Mouse (Mus musculus): ENCODE data around the gene Nhlrc2. TPM values are rescaled to one million over a fixed set of nuclear protein-coding genes. Genes with fewer than 3 reads are reported as not detected.

The Nhlrc2 gene
- polyA plus RNA-seq, 1 experiment from 2014 or later = 7.8 TPM

GRCm38 (mm10) chr19:56590250-56590649 lies 42.2 kb downstream of the Nhlrc2 start:
- Histone ChIP-seq H3K9me3 (replicated peaks; ENCODE audit: control insufficient read depth, low read length, poor library complexity, severe bottlenecking) (no peaks in the 10 kb centered on the region), H3K4me3 (ENCODE audit: low read depth, low read length) (no peak overlapping the region), H3K36me3 (ENCODE audit: control insufficient read depth, insufficient read depth, low read length) (peaks cover 28% of the 10 kb centered on the region), H3K4me2 (ENCODE audit: low read length) (no peak overlapping the region), H3K4me1 (ENCODE audit: control insufficient read depth, insufficient read depth, low read length) (0 out of 2 replicates have a peak, but pooled peaks cover 2% of the 10 kb centered on the region), H3K27me3 (ENCODE audit: control insufficient read depth, insufficient read depth, low read depth, low read length) (no peaks in the 10 kb centered on the region), H3K27ac (ENCODE audit: low read length) (no peak overlapping the region), H3K9ac (ENCODE audit: low read depth, low read length) (no peak overlapping the region)
- ATAC-seq = no peak
- 92% methylated on average over 3 of the region's 3 CpGs for WGBS

DNA sequence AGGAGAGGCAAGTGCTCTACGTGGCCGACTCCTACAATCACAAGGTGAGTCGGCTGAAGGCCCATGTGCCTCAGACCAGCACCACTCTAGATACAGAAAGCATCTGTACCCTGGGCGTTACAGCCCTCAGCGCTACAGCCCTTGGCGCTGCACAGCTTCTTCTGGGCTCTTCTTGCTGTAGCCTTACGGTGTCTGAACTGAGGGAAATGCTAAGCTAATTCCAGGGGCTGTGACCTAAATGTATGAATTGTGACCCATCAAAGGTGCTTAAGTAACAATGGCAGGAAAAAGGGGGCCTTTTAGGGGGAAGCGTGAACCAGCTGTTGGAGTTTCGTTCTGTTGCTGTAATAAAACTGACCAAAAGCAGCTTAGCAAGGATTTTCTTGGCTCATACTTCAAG lies 44.4 kb downstream of the Nhlrc2 start:
- no peak for ATAC-seq
- Histone ChIP-seq H3K9me3 (replicated peaks; ENCODE audit: control insufficient read depth, low read length, poor library complexity, severe bottlenecking) (no peaks in the 10 kb centered on the region), H3K9ac (ENCODE audit: low read depth, low read length) (no peak overlapping the region), H3K27me3 (ENCODE audit: control insufficient read depth, insufficient read depth, low read depth, low read length) (no peaks in the 10 kb centered on the region), H3K27ac (ENCODE audit: low read length) (no peak overlapping the region), H3K36me3 (ENCODE audit: control insufficient read depth, insufficient read depth, low read length) (peaks cover 38% of the 10 kb centered on the region), H3K4me2 (ENCODE audit: low read length) (no peak overlapping the region), H3K4me3 (ENCODE audit: low read depth, low read length) (no peak overlapping the region), H3K4me1 (ENCODE audit: control insufficient read depth, insufficient read depth, low read length) (no peaks in the 10 kb centered on the region)
- 86% methylated on average over 9 of the region's 9 CpGs for WGBS

GRCm38 (mm10) chr19:56599996-56600395 lies 51.9 kb downstream of the Nhlrc2 start:
- 82% methylated on average over 3 of the region's 3 CpGs for WGBS

GRCm38 (mm10) chr19:56600797-56601196 lies 52.7 kb downstream of the Nhlrc2 start:
- Histone ChIP-seq H3K4me2 (ENCODE audit: low read length) (no peak overlapping the region), H3K27ac (ENCODE audit: low read length) (no peak overlapping the region), H3K9ac (ENCODE audit: low read depth, low read length) (no peak overlapping the region), H3K36me3 (ENCODE audit: control insufficient read depth, insufficient read depth, low read length) (peaks cover 16% of the 10 kb centered on the region), H3K27me3 (ENCODE audit: control insufficient read depth, insufficient read depth, low read depth, low read length) (no peaks in the 10 kb centered on the region), H3K4me1 (ENCODE audit: control insufficient read depth, insufficient read depth, low read length) (no peaks in the 10 kb centered on the region), H3K4me3 (ENCODE audit: low read depth, low read length) (no peak overlapping the region), H3K9me3 (replicated peaks; ENCODE audit: control insufficient read depth, low read length, poor library complexity, severe bottlenecking) (no peaks in the 10 kb centered on the region)
- ATAC-seq = no peak
- WGBS = 83% methylated on average over 7 of the region's 7 CpGs

More at GRCm38 (mm10) chr19:56599996-56600395, 51.9 kb downstream of the Nhlrc2 start:
- Histone ChIP-seq H3K9ac (ENCODE audit: low read depth, low read length) (no peak overlapping the region), H3K36me3 (ENCODE audit: control insufficient read depth, insufficient read depth, low read length) (peaks cover 23% of the 10 kb centered on the region), H3K27me3 (ENCODE audit: control insufficient read depth, insufficient read depth, low read depth, low read length) (no peaks in the 10 kb centered on the region), H3K4me3 (ENCODE audit: low read depth, low read length) (no peak overlapping the region), H3K4me1 (ENCODE audit: control insufficient read depth, insufficient read depth, low read length) (no peaks in the 10 kb centered on the region), H3K9me3 (replicated peaks; ENCODE audit: control insufficient read depth, low read length, poor library complexity, severe bottlenecking) (no peaks in the 10 kb centered on the region), H3K27ac (ENCODE audit: low read length) (no peak overlapping the region), H3K4me2 (ENCODE audit: low read length) (no peak overlapping the region)
- ATAC-seq = no peak

DNA sequence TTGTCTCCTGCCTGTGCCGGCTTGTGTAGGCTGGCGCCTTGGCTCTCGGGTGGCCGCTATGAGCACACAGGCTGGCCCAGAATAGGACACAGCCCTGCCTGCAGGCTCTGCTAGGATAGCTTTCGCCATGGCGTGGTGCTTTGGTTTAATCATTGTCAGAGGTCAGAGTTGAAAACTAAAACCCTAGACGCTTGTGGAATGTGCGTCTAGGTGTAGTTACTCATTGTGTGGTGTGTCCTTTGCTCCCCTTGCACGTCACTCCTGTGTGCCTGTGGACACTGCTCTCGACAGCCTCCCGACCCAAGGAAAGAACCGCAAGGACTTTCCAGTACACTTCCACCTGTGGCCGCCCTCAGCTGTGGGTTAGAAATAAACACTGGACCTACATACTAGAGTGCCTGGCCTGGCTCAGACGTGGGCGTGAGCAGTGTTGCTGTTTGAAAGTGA lies 53.9 kb downstream of the Nhlrc2 start:
- H3K4me1 ChIP-seq (ENCODE audit: control insufficient read depth, insufficient read depth, low read length) = no peaks in the 10 kb centered on the region
- ATAC-seq = no peak
- H3K36me3 ChIP-seq (ENCODE audit: control insufficient read depth, insufficient read depth, low read length) = peaks cover 15% of the 10 kb centered on the region
- H3K4me3 ChIP-seq (ENCODE audit: low read depth, low read length) = no peak overlapping the region
- no peak overlapping the region for H3K4me2 ChIP-seq (ENCODE audit: low read length)
- H3K27ac ChIP-seq (ENCODE audit: low read length) = no peak overlapping the region
- 88% methylated on average over 15 of the region's 15 CpGs for WGBS
- H3K9me3 ChIP-seq (replicated peaks; ENCODE audit: control insufficient read depth, low read length, poor library complexity, severe bottlenecking) = no peaks in the 10 kb centered on the region
- H3K9ac ChIP-seq (ENCODE audit: low read depth, low read length) = no peak overlapping the region
- H3K27me3 ChIP-seq (ENCODE audit: control insufficient read depth, insufficient read depth, low read depth, low read length) = no peaks in the 10 kb centered on the region

DNA sequence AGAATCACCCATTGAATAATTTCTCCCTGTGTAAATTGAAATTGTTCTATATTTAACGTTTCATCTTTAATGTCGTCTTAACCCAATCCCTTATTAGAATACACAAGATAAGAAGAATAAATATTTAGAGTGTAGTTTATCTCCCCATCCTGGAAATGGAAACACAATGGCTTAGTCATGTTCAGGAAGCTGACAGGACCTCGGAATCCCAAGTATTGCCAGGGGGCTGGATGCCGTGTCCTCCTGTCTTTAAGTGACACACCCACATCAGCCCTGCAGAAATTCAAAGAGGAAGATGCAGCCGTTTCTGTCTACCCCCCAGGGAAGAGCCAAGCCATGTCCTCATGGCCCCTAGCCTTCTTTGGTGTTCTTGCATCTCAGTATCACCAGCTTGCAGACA lies 60.9 kb downstream of the Nhlrc2 start:
- H3K9me3 ChIP-seq (replicated peaks; ENCODE audit: control insufficient read depth, low read length, poor library complexity, severe bottlenecking) = no peaks in the 10 kb centered on the region
- H3K27me3 ChIP-seq (ENCODE audit: control insufficient read depth, insufficient read depth, low read depth, low read length) = no peaks in the 10 kb centered on the region
- no peak overlapping the region for H3K4me2 ChIP-seq (ENCODE audit: low read length)
- WGBS = 70% methylated on average over 5 of the region's 5 CpGs
- no peaks in the 10 kb centered on the region for H3K36me3 ChIP-seq (ENCODE audit: control insufficient read depth, insufficient read depth, low read length)
- no peak for ATAC-seq
- no peaks in the 10 kb centered on the region for H3K4me1 ChIP-seq (ENCODE audit: control insufficient read depth, insufficient read depth, low read length)
- no peak overlapping the region for H3K9ac ChIP-seq (ENCODE audit: low read depth, low read length)
- H3K27ac ChIP-seq (ENCODE audit: low read length) = no peak overlapping the region
- H3K4me3 ChIP-seq (ENCODE audit: low read depth, low read length) = no peak overlapping the region

DNA sequence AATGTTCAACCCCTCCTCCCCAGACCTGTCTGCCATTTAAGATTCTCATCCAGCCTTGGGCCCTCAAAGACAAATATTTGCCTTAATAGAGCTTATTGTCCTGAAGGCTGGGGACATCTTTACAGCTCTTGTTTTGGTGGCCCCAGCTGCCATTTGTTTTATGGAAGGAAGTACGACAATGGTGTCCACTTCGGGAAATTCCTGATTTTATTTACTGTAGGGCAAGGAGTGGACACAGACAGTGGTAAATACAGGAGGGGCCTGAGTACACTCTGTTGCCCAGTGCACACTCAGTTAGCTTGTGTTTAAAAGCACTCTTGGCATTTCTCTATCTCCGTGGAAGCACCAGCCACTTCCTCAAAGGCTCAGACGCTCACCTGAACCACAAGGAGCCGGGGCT lies 66.1 kb downstream of the Nhlrc2 start:
- Histone ChIP-seq H3K4me1 (ENCODE audit: control insufficient read depth, insufficient read depth, low read length) (no peaks in the 10 kb centered on the region), H3K9me3 (replicated peaks; ENCODE audit: control insufficient read depth, low read length, poor library complexity, severe bottlenecking) (no peaks in the 10 kb centered on the region), H3K27me3 (ENCODE audit: control insufficient read depth, insufficient read depth, low read depth, low read length) (no peaks in the 10 kb centered on the region), H3K4me2 (ENCODE audit: low read length) (no peak overlapping the region), H3K9ac (ENCODE audit: low read depth, low read length) (no peak overlapping the region), H3K27ac (ENCODE audit: low read length) (no peak overlapping the region), H3K36me3 (ENCODE audit: control insufficient read depth, insufficient read depth, low read length) (no peaks in the 10 kb centered on the region), H3K4me3 (ENCODE audit: low read depth, low read length) (no peak overlapping the region)
- WGBS = 89% methylated on average over 5 of the region's 5 CpGs
- ATAC-seq = no peak

DNA sequence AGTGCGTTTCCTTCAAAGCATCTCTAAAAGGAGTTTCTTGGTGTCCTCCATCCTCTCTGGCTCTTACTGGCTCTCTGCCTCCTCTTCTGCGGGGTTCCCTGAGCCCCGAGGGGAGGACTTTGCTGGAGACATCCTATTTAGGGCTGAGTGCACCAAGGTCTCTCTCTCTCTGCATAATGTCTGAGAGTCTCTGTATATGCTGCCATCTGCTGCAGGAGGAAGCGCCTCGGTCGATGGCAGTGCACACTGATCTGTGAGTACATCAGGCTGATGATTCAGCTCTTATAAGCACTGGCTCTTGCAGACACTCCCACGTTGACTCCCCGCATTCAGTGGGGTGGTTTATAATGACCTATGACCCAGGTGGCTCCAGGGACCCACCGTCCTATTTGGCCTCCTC lies 70.8 kb downstream of the Nhlrc2 start:
- Histone ChIP-seq H3K9me3 (replicated peaks; ENCODE audit: control insufficient read depth, low read length, poor library complexity, severe bottlenecking) (no peaks in the 10 kb centered on the region), H3K4me2 (ENCODE audit: low read length) (no peak overlapping the region), H3K4me1 (ENCODE audit: control insufficient read depth, insufficient read depth, low read length) (no peaks in the 10 kb centered on the region), H3K27ac (ENCODE audit: low read length) (no peak overlapping the region), H3K27me3 (ENCODE audit: control insufficient read depth, insufficient read depth, low read depth, low read length) (no peaks in the 10 kb centered on the region), H3K36me3 (ENCODE audit: control insufficient read depth, insufficient read depth, low read length) (no peaks in the 10 kb centered on the region), H3K4me3 (ENCODE audit: low read depth, low read length) (no peak overlapping the region), H3K9ac (ENCODE audit: low read depth, low read length) (no peak overlapping the region)
- 68% methylated on average over 9 of the region's 9 CpGs for WGBS
- no peak for ATAC-seq

DNA sequence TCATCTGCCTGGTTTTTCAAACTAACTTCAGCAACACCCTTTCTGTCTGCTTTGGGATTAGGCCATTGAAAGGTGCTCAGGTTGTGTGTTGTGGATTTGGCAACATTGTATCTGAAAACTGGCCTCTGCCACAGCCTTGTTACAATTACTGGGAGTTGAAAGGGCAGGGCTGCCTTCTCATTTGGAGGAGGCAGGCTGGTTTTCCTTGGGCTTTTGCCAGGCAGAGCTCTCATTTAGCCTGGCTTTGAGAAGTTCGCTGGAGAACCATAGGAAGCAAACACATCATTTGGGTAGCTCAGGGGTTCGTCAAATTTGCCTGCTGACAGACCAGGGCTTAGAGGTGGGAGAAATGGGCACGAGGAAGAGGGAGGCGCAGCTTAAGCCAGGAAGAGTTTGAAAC lies 71.5 kb downstream of the Nhlrc2 start:
- Histone ChIP-seq H3K36me3 (ENCODE audit: control insufficient read depth, insufficient read depth, low read length) (no peaks in the 10 kb centered on the region), H3K27me3 (ENCODE audit: control insufficient read depth, insufficient read depth, low read depth, low read length) (no peaks in the 10 kb centered on the region), H3K9me3 (replicated peaks; ENCODE audit: control insufficient read depth, low read length, poor library complexity, severe bottlenecking) (no peaks in the 10 kb centered on the region), H3K27ac (ENCODE audit: low read length) (no peak overlapping the region), H3K9ac (ENCODE audit: low read depth, low read length) (no peak overlapping the region), H3K4me1 (ENCODE audit: control insufficient read depth, insufficient read depth, low read length) (no peaks in the 10 kb centered on the region), H3K4me3 (ENCODE audit: low read depth, low read length) (no peak overlapping the region), H3K4me2 (ENCODE audit: low read length) (no peak overlapping the region)
- WGBS = 71% methylated on average over 4 of the region's 4 CpGs
- ATAC-seq = no peak

GRCm38 (mm10) chr19:56621876-56622275 lies 73.8 kb downstream of the Nhlrc2 start:
- WGBS = 87% methylated on average over 7 of the region's 7 CpGs
- H3K36me3 ChIP-seq (ENCODE audit: control insufficient read depth, insufficient read depth, low read length) = no peaks in the 10 kb centered on the region
- no peak overlapping the region for H3K9ac ChIP-seq (ENCODE audit: low read depth, low read length)
- no peak for ATAC-seq
- H3K27ac ChIP-seq (ENCODE audit: low read length) = no peak overlapping the region
- no peaks in the 10 kb centered on the region for H3K9me3 ChIP-seq (replicated peaks; ENCODE audit: control insufficient read depth, low read length, poor library complexity, severe bottlenecking)
- no peak overlapping the region for H3K4me3 ChIP-seq (ENCODE audit: low read depth, low read length)
- no peaks in the 10 kb centered on the region for H3K27me3 ChIP-seq (ENCODE audit: control insufficient read depth, insufficient read depth, low read depth, low read length)
- H3K4me1 ChIP-seq (ENCODE audit: control insufficient read depth, insufficient read depth, low read length) = no peaks in the 10 kb centered on the region
- no peak overlapping the region for H3K4me2 ChIP-seq (ENCODE audit: low read length)

Measured in midbrain, embryonic 16.5 days (tissue).